Mouse (Mus musculus) bone marrow, adult 2 months (tissue): ENCODE results near the gene Arrb1. TPM values are rescaled to one million over a fixed set of nuclear protein-coding genes. Genes with fewer than 3 reads are reported as not detected.
"Not testable (repeated sequence)": the region's sequence is repeated elsewhere in the genome, so short reads cannot be mapped to it uniquely, and the experiment has no call there.

Experiments
- H3K27ac ChIP-seq: fragments of 200-500 bp; 2 replicates; pipeline ENCODE4 v1.5.1; 2012; ENCODE audit warnings: low read depth, mild to moderate bottlenecking, control low read depth, inconsistent platforms, low read length; ENCODE audit not compliant: control insufficient read depth, poor library complexity, insufficient read depth
- H3K4me1 ChIP-seq: fragments of 200-500 bp; 2 replicates; pipeline ENCODE4 v1.6.1; 2011; ENCODE audit warnings: low read length; ENCODE audit not compliant: control insufficient read depth, insufficient read depth
- H3K4me3 ChIP-seq: fragments of 200-500 bp; replicated peaks from 2 replicates; pipeline ENCODE3; 2011; ENCODE audit warnings: mild to moderate bottlenecking, low read depth, low read length, control low read depth; ENCODE audit not compliant: control insufficient read depth
- CTCF ChIP-seq: fragments of 200-500 bp; IDR thresholded peaks from 2 replicates; pipeline ENCODE4 v1.5.1; 2011; ENCODE audit warnings: low read length, control low read depth; ENCODE audit not compliant: control insufficient read depth, insufficient read depth
- POLR2A ChIP-seq: fragments of 200-500 bp; IDR thresholded peaks from 2 replicates; pipeline ENCODE4 v1.6.1; 2011; ENCODE audit warnings: low read depth, mild to moderate bottlenecking, control low read depth, low read length, borderline replicate concordance; ENCODE audit not compliant: control insufficient read depth
- WGBS: fragments of 180-500 bp; shearing (Covaris S2); methylation state at CpG from one replicate; pipeline ENCODE4 v1.1.7; 2018; 5-methylcytosine and 5-hydroxymethylcytosine counted together
- polyA plus RNA-seq: library from polyadenylated mRNA; stranded (reverse); fragments of >200 nt; gene quantifications from 2 replicates; pipeline ENCODE4 v1.2.4, GENCODE M21; 2011; ENCODE audit warnings: low replicate concordance; ENCODE audit not compliant: missing spikeins, insufficient read depth, insufficient read length

The Arrb1 gene
- polyA plus RNA-seq: 80.4 and 89.7 TPM in 2 replicates

- under 1% methylated on average over 67 of the region's 68 CpGs for WGBS
- peak within 1 kb of the TSS; percentile 70 for H3K4me3 ChIP-seq
- peaks cover 25% of the 10 kb centered on the region for H3K4me1 ChIP-seq
- TF ChIP-seq POLR2A (peak; percentile 67; the same call in 1 of the 2 replicates), CTCF (peak; percentile 41; the same call in 1 of the 2 replicates)
- H3K27ac ChIP-seq: peak within 1 kb of the TSS; percentile 96
These were observed at the start of gene Arrb1 for GRCm38 (mm10) chr7:99534901-99535735. Arrb1 (plus strand) TSS chr7:99535466.

GRCm38 (mm10) chr7:99489708-99490107 is 45.6 kb upstream of the Arrb1 start:
- 88% methylated on average over 5 of the region's 5 CpGs for WGBS

GRCm38 (mm10) chr7:99499128-99499527 is 36.1 kb upstream of the Arrb1 start:
- WGBS: 79% methylated on average over 1 of the region's 1 CpGs
- H3K4me1 ChIP-seq: no peaks in the 10 kb centered on the region
- H3K4me3 ChIP-seq: no peak overlapping the region
- no peak overlapping the region for H3K27ac ChIP-seq
- TF ChIP-seq POLR2A (no peak), CTCF (no peak)

More at GRCm38 (mm10) chr7:99489708-99490107, 45.6 kb upstream of the Arrb1 start:
- no peaks in the 10 kb centered on the region for H3K4me1 ChIP-seq
- no peak overlapping the region for H3K27ac ChIP-seq
- TF ChIP-seq CTCF (no peak), POLR2A (no peak)
- no peak overlapping the region for H3K4me3 ChIP-seq

DNA sequence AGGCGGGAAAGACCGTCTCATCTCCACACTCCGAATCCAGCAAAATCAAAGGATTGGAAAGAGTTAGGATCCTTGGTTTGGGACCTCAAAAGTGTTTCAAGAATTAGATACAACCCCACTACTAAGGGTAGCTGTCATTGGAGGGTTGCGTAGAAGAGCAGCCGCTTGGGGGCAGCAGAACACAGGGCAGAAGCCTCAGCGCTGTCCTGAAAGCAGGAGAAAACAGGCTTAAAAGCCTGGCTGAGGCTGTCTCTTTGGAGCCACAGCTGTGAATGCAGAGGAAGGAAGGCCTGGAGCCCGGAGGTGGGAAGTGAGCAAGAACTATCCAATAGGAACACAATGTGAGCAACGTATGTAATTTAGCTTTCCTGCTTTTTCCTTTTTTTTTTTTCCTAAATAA is 35.1 kb upstream of the Arrb1 start:
- 8% methylated on average over 8 of the region's 8 CpGs for WGBS
- no peaks in the 10 kb centered on the region for H3K4me1 ChIP-seq
- no peak overlapping the region for H3K4me3 ChIP-seq
- TF ChIP-seq POLR2A (no peak), CTCF (peak; percentile 97)
- no peak overlapping the region for H3K27ac ChIP-seq

DNA sequence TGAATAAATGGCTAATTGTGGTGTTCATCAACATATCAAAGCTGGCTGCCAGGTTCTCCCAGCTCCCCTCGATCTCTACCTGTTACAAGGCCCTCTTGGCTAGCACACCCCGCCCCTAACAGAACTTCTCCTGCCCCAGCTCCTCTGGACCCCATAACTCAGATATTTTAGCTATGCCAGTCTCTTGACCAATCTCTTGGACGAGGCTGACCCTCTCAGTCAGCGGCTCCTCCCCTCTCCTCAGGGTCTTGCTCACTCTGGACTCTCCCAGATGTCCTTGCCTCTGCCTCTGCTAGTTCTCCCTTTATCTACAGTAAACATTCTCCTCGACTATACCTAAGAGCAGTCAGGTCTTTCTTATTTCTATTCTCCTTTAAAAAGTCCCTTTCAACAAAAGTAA is 34.6 kb upstream of the Arrb1 start:
- Histone ChIP-seq H3K27ac (no peak overlapping the region), H3K4me3 (no peak overlapping the region), H3K4me1 (no peaks in the 10 kb centered on the region)
- no peak for TF ChIP-seq CTCF
- TF ChIP-seq POLR2A: no peak
- 64% methylated on average over 5 of the region's 5 CpGs for WGBS

DNA sequence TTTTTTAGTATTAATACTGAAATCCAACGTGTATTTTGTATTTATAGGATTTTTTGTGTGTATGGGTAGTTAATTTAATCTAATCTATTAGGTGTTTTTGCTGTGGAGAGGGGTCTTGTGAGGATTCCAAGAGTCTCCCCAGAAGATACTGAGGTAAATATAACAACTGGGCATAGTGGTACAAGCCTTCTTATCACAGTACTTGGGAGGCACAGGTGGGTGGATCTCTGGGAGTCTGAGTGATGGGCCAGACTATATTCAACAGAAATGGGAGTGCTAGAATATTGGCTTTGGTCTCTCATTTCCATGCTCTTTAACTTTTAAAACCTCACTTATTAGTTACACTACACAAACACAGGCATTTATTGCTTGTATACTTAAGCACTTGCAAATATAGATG is 34.1 kb upstream of the Arrb1 start:
- WGBS: 63% methylated on average over 1 of the region's 1 CpGs
- TF ChIP-seq CTCF: no peak
- no peak for TF ChIP-seq POLR2A

DNA sequence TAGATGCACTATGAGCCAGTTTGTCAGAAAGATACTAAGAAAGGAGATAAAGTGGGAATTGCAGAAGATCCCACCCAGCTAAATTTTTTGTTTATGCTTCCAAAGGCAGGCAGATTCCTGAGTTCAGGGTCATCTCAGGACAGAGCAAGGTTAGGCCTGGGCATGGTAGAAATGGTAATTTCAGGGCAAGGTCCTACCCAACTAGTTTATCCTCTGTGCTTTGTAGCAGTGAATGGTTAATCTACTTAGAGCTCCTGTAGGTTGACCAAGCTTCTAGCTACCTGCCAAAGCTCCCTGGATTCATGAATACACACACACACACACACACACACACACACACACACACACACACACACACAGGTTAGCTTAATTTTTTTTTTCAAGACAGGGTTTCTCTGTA is 30.7 kb upstream of the Arrb1 start:
- Histone ChIP-seq H3K4me3 (no peak overlapping the region), H3K27ac (no peak overlapping the region), H3K4me1 (no peaks in the 10 kb centered on the region)
- TF ChIP-seq CTCF: no peak
- TF ChIP-seq POLR2A: no peak

More for the DNA sequence above, 34.1 kb upstream of the Arrb1 start:
- no peak overlapping the region for H3K4me3 ChIP-seq
- H3K27ac ChIP-seq: no peak overlapping the region
- no peaks in the 10 kb centered on the region for H3K4me1 ChIP-seq

- H3K4me1 ChIP-seq, H3K4me3 ChIP-seq, H3K27ac ChIP-seq: not testable (repeated sequence)
- WGBS: 3% methylated on average over 2 of the region's 2 CpGs
These were observed 27.1 kb upstream of the Arrb1 start for GRCm38 (mm10) chr7:99508187-99508586.
